Mouse (Mus musculus): ENCODE measurements around the gene Fam20c. TPM values are rescaled to one million over a fixed set of nuclear protein-coding genes. Genes with fewer than 3 reads are reported as not detected.

The Fam20c gene
- total RNA-seq (2023) = 1 to 10 TPM; 5.1 to 9.4 TPM

GRCm38 (mm10) chr5:138754303-138755120 lies at the start of gene Fam20c:
Gene Fam20c (plus strand): TSS chr5:138754514.

GRCm38 (mm10) chr5:138819780-138820179 lies 65.5 kb downstream of the Fam20c start, which contains the start of gene Gm5294:
Gene Gm5294 (plus strand): TSS chr5:138820080.

Other genes starting within 250 kb of the Fam20c start
- gene 1700123K08Rik, start 189.8 kb upstream of the Fam20c start, total RNA-seq (2023) = not detected
- 10 to 100 TPM; 19.5 to 22.6 TPM for gene Zfp68, start 134.8 kb upstream of the Fam20c start, total RNA-seq (2023)
- 1 to 10 TPM; 1.7 to 2.0 TPM for gene A430033K04Rik, start 131.7 kb upstream of the Fam20c start, total RNA-seq (2023)
- gene Gm5294, start 65.6 kb downstream of the Fam20c start, total RNA-seq (2023) = 1 to 10 TPM; 1.5 to 2.0 TPM
- gene Pdgfa, start 242.9 kb downstream of the Fam20c start, total RNA-seq (2023) = under 1 TPM; 0.24 to 0.44 TPM

Measured in neutrophil, adult 59 days (primary cell).